Mouse (Mus musculus) heart, adult 2 months (tissue): ENCODE measurements around the gene Srebf1.

Source experiments
- CTCF ChIP-seq: fragments of 200-600 bp; IDR thresholded peaks from 2 replicates; pipeline ENCODE4 v1.8.1; 2022; ENCODE audit warnings: antibody characterized with exemption, mild to moderate bottlenecking, moderate library complexity
- EP300 ChIP-seq: fragments of 200-500 bp; IDR thresholded peaks from 2 replicates; pipeline ENCODE4 v1.6.1; 2011; ENCODE audit warnings: low read depth, low read length, control low read depth; ENCODE audit not compliant: insufficient read depth
- POLR2A ChIP-seq: fragments of 200-500 bp; IDR thresholded peaks from 2 replicates; pipeline ENCODE4 v1.6.1; 2011; ENCODE audit warnings: mild to moderate bottlenecking, low read depth, low read length, control low read depth; ENCODE audit not compliant: insufficient read depth

DNA sequence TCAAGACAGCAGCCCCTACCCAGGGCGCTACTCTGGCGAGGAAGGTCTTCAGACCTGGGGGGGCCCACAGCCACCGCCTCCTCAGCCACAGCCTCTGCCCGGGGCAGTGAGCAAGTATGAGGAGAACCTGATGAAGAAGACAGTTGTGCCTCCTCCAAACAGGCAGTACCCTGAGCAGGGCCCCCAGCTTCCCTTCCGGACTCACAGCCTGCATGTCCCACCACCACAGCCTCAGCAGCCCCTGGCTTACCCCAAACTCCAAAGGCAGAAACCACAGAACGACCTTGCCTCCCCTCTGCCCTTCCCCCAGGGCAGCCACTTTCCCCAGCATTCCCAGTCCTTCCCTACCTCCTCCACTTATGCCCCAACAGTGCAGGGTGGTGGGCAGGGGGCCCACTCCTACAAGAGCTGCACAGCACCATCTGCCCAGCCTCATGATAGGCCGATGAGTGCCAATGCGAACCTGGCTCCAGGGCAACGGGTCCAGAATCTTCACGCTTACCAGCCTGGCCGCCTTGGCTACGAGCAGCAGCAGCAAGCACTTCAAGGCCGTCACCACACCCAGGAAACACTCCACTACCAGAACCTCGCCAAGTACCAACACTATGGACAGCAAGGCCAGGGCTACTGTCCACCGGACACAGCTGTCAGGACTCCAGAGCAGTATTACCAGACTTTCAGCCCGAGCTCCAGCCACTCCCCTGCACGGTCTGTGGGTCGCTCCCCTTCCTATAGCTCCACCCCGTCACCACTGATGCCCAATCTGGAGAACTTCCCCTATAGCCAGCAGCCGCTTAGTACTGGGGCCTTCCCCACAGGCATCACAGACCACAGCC lies 36.8 kb downstream of the Srebf1 start:
- no peak for TF ChIP-seq EP300
- TF ChIP-seq POLR2A = no peak
- TF ChIP-seq CTCF = no peak
